Mouse (Mus musculus) right cerebral cortex, postnatal 4 days (tissue): Measurements from ENCODE around the gene Pnp2.
"Not testable (repeated sequence)": the region's sequence is repeated elsewhere in the genome, so short reads cannot be mapped to it uniquely, and the experiment has no call there.

Experiments used
- DNase-seq: peaks from one replicate; pipeline ENCODE4 v3.0.0-alpha.2; 2022

Pnp2 gene

DNA sequence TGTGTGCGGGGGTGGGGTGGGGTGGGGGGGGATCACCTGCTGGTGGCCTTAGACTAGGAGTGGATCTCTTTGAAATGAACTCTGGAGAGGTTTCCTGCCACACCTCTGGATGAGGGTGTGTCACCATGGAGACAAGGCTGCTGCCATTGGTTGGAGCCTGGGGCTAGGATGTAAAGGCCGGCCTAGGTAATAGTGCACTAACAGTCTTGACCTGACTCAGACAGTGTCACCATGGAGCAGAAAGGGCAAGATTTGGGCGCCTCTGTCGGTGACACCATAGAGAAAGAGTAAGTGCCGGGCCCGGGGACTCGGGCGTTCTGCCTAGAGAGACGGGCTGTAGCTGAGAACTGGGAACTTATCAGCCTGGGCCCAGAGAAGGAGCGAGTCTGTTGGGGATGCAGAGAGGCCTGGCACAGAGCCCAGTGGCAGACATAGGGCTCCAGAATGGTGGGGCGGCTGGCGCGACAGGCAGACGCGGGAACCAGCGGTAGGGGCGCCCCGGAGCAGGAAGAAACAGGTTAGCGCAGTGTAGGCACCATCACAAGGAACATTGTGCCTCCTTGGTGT, at the start of gene Pnp2:
Gene Pnp2, plus strand, starts transcription at position 51 of the 567 bp plus-strand sequence.
- peak; percentile 58 for DNase-seq

DNA sequence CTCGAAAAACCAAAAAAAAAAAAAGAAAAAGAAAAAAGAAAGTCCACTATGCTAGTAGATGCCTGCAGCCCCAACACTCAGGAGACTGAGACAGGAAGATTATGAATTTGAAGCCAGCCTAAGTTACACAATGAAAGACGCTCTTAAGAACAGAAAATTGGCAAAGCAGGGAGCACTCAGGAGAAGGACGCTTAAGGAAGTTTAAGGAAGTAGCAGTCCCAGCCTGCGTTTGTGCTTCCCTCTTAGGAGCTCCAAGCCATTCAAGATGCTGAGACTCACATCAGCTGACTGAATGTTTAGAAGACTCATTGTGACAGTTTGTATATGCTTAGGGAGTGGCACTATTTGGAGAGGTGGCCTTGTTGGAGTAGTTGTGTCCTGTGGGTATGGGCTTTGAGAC, 47.7 kb upstream of the Pnp2 start:
- DNase-seq: no peak

DNA sequence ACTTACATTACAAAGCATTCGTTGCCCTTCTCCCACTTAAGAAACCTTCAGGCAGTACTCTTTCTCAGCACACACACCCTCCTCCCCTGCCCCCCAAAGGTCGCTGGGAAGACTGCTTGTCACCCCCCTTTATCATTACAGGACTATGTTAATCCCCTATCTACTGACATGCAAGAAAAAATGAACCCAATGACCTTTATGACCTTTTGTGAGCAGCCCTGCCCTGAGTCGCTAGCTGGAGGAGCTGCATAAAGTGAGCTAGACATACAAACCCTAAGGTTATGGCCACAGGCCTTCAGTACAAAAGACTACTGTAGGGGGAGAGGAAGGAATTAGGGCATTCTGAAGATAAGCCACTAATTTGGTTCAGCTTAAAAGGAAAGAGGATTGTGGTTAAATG, 44.4 kb upstream of the Pnp2 start:
- DNase-seq: no peak

DNA sequence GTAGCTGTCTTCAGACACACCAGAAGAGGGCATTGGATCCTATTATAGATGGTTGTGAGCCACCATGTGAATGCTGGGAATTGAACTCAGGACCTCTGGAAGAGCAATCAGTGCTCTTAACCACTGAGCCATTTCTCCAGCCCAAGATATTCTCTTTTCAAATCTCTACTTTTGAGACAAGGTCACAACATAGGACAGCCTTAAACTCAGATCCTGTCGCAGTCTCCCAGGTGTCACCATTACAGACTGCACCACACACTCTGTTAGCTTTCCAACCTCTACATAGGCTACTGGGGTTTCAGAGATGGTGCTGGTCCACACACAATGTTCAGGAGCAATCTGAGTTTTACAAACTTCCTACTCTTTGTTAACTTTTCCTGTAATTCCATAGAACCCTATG, 32.4 kb upstream of the Pnp2 start:
- not testable (repeated sequence) for DNase-seq

DNA sequence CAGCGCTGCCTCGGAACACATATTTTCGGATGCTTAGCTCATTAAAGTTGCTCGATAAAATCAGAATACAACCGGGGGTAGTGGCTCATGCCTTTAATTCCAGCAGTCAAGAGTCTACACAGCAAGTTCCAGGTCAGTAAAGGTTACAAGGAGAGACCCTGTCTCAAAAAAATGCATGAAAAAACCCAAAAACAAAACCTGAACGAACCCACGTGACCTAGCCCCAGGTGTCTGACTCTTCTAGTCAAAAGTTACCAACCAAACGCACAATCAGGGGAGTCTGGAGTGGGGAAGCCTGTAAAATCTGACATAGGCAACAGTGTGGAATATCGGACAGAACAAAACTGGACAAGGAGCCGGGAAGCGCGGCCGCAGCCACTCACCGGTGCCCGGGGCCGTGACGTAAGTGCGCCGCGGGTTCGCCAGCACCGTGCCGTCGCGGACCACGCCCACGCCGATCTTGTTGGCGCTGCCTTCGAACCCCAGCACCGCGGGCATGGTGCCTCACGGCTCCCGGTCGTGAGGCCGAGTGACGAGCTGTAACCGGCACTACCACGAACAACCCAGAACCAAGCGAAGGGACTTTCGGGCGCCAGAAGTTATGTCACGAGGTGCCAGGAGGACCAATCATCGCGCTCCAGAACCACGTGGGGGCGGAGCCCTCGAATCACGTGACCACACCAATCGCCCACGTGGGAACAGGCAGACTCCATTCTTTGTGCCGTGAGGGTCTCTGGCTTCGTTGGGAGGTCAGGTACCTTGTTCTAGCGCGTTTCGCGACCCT, 31.3 kb upstream of the Pnp2 start, which contains the start of the genes Osgep and Apex1:
Gene Osgep, minus strand, starts transcription at position 613 of the 784 bp plus-strand sequence.
Gene Apex1, plus strand, starts transcription at position 688 of the 784 bp plus-strand sequence.
- DNase-seq: peak; percentile 93

DNA sequence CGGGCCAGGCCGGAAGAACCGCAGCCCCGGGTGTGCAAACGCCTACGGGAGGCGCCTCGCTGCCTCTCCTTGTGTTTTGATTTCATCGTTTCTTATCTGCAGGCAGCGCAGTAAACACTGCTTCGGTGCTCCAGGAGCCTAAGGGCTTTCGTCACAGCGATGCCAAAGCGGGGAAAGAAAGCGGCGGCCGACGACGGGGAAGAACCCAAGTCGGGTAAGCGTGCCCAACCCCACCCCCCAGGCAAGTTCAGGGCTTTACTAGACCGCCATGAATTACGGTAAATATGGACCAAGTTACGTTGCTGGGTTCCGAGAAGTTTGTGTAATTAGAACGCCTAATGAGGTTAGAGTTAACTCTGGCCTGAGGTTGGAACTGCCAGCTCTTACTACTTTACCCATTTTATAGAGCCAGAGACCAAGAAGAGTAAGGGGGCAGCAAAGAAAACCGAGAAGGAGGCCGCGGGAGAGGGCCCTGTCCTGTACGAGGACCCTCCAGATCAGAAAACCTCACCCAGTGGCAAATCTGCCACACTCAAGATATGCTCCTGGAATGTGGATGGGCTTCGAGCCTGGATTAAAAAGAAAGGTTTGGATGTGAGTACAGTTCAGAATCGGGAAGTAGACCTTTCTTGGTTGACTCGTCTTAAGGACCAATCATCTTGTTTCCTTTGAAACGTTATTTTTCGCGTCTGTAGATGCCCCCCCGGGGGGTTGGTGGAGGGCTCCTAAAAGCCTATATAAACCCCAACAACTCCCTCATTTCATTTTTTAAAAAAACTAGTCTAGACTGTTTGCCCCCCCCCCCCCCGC, 30.5 kb upstream of the Pnp2 start:
- no peak for DNase-seq

DNA sequence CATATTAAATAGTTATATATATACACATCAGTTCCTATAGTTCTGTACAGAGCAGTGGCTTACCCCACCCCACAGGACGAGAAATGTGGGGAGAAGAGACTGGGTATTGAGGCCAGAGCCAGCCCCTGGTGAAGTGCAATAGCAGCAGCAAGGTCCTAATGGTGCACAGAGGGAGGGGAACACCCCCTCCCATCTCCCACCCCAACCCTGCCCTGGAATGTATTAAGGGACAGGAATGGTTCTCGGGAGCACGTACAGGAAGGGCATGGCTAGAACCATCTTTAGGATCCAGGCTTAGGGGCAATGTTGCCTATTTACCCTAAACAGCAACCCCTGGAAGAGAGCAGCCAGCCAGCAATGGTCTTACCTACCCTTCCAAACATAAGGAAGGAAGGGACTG, 28.4 kb upstream of the Pnp2 start:
- DNase-seq: no peak

DNA sequence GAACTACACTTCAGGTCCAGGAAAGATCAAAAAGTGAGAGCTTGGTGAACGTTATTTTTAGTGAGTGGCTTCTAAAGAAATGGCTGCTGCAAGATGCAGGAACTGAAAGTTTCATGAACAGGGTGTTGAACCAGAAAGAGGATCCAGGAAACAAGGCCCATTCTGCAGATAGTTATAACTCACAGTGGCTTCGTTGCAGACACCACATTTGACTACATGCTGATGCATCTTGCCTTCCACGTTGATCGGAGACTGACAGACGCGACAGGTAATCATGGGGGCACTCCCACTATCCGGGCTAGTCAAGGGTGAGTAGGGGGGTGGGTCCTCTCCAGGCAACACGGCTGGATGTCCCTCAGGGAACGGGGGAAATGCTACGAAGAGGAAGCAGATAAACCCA, 25.8 kb upstream of the Pnp2 start:
- DNase-seq: no peak

DNA sequence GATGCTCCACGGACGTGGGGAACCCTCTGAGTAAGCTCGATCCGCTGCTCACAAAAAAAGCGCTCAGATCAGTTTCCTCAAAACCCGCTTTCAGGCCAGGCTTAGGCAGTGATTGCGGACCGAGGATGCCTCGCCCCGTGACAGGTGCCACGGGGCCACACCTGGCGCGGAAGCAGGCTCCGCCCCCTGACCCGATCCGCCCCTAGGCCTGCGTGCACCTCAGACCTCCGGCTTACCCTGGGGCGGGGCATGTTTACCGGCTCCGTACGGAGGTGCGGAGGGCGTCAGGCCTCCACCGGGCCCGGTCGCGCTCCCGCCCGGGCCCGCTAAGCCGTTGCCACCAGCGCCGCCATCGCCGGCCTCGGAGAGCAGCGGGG, 25.4 kb upstream of the Pnp2 start:
- DNase-seq: peak; percentile 45

DNA sequence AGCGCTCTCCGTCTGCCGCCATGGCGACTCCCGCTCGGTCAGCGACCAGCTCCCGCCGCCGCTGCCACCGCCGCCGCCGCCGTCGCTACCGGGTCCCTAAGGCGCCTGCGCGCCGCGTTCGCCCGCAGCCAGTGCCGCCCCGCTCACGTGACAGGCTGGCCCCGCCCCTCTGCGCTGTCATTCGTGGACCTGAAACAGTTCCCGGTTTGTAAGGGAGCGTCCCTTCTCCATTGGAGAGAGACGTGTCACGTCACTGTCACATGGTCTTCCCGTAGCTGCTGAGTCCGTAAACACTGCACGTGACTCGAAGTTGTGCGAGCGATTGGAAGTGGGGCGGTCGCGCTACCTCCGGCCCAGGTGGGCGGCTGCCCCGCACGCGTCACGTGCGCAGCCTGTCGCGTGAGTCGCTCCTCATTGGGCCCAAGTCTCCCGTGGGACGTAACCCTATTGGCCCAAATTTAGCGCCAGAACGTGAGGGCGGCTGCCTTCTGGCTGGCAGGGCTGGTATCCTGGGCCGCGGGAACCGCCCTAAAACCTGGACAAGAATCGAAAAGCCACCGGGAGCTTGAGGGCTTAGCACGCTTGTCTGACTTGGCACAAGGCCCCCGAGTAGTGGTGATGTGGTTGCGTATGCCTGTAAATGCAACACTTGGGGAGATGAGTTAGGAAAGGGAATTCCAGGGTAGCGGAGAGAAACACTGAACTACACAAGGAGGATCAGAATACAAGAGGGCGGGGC, 24.9 kb upstream of the Pnp2 start, which contains the start of the genes Pip4p1 and Pnp:
Gene Pip4p1, minus strand, starts transcription at position 103 of the 739 bp plus-strand sequence.
Gene Pnp, plus strand, starts transcription at position 329 of the 739 bp plus-strand sequence.
- peak; percentile 96 for DNase-seq

DNA sequence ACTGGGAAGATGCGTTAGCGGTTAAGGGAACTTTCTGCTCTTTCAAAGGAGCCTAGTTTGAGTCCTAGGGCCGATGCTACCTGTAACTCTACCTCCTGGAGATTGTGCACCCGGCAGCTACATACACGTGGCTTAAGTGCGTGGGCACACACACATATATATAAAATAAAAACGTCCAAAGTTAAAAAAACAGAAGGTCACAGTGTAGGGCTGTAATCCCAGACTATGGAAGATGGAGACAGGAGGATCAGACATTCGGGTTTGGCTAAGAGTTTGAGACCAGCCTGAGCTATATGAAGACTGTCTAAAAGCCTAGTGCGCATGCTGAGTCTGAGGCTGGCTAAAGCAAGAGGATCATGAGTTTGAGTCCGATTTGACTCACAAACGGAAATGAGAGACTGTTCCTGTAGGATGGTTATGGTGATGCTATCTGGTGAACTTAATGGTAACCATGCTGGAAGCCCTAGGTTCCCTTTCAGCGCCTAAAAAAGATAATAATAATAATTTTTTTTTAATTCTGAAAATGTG, 24.2 kb upstream of the Pnp2 start:
- no peak for DNase-seq

DNA sequence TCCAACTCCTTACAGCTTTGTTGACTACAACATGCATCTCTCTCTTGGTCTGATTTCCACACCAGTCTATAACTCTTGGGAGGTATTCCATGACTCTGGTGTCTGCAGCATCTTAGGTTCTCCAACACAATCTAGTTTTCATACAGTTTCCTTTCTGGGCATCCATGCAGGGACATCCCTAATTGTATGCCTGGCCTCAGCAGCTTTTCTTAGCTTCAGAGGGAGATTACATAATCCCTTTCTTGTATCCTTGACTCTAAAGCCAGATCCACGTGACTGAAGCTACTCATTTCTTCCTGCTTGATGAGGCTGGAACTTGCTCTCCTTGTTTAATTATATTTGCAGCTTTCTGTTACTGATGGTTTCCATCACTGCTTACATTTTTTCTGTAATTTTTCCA, 19.1 kb upstream of the Pnp2 start:
- no peak for DNase-seq

DNA sequence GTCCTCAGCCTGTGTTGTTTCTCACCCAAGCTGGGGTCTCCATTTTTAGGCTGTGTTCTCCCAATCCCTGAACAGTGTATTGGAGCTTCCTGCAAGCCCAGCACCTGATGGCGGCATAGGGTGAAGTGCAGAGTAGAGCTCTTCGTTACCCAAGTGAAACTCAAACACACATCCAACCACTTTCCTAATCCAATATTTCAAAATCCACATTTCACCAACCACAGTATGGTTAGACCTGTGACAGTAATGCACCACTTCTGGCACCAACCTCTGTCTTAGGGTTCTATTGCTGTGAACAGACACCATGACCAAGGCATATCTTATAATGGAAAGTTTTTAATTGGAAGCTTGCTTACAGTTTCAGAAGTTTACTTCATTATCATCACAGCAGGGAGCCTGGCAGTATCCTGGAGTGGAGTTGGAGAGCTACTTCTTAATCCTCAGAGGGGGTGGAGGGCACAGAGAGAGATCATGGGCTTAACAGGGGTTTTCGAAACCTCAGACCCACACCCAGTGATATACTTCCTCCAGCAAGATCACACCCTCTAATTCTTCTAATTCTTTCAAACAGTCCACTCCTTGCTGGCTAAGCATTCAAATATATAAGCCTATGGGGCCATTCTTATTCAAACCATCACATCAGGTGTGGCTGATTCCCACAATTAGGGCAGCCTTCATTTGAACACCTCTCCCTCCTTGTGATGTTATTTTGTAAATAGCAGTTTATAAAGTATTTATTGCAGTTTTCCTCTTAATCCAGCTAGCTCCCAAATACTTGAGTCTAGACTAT, 17.5 kb upstream of the Pnp2 start:
- no peak for DNase-seq

DNA sequence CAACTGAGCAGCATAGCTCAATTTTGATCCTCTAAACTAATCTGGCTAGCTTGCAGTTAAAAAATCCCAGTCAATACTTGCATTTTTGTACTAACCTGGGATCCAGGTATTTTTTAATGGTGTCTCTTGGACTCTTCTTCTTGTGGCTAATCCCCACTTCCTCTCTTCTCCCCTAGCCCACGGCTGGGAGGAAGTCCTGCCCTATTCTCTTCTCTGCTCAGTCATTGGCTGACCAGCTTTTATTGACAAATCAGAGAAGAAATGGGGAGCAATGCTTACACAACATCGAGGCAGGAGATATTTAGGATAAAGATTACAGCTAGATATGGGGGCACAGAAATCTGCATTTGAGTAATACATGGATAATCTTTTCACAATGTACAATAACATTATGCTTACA, 16.9 kb upstream of the Pnp2 start:
- DNase-seq: no peak

DNA sequence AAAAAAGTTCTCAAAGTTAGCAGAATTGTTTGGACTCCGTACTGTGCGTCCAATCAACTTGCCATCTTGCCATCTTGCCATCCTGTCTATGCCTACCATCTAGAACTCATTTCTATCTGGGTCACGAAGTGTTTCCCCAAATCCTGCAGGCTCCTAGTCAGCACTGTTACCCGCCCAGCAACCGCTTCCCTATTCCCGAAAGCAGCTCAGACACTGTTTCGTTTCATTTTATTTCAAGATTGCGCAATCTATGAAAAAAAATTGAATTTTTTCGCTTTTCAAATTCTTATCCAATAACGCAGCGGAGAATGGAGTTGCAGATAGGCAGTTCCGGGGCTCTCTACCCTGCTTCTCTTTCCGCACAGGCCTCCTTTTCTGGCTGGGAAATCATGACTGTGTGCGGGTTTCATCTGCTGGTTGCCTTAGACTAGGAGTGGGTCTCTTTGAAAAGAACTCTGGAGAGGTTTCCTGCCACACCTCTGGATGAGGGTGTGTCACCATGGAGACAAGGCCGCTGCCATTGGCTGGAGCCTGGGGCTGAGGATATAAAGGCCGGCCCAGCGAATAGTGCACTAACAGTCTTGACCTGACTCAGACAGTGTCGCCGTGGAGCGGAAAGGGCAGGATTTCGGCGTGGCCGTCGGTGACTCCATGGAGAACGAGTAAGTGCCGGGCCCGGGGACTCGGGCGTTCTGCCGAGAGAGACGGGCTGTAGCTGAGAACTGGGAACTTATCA, 11.7 kb upstream of the Pnp2 start, which contains the start of gene Gm49342:
Gene Gm49342, plus strand, starts transcription at position 586 of the 736 bp plus-strand sequence.
- peak; percentile 77 for DNase-seq

DNA sequence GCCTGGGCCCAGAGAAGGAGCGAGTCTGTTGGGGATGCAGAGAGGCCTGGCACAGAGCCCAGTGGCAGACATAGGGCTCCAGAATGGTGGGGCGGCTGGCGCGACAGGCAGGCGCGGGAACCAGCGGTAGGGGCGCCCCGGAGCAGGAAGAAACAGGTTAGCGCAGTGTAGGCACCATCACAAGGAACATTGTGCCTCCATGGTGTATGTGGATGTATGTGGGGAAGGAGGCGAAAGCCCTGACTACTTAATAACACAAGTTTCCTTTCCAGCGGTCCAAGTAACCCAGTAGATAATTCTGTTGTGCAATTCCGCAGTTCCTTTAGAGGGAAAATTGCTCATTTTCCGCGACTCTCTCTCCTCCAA, 11.1 kb upstream of the Pnp2 start:
- not testable (repeated sequence) for DNase-seq

DNA sequence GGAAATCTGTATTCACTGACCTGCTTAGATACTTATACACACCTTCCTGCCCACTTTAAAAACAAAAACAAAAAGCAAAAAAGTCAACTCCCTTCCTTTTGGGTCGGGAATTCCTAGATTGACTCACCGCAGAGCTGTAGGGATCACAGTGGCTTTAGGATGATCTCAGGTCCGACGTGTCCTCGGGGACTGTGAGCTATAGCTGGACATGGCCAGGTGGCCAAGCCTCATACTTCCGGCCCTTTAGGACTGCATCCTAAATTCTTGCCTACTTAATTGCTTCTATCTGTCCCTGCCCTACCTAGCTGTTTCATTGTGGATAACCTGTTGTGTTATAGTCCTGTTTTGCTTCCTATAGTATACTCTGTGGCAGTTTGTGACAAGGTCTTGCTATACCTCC, 10.7 kb upstream of the Pnp2 start:
- not testable (repeated sequence) for DNase-seq

DNA sequence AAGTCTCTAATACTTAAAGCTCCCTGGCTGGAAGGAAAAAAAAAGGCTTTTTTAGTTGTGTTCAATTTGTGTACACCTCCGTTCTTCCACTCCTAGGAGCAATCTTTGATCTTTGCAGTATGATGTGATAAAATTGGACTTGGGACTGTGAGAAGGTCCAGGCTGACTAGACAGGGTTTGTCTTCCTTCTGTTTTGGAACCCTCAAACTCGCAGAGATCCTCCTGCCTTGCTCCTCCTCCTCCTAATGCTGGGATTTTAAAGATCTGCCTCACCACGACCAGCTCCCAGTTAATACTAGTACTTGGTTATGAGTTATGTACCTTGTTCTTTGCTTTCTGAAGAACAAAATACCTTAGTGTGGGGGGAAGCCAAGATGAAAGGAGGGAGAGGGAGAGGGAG, 10.3 kb upstream of the Pnp2 start:
- not testable (repeated sequence) for DNase-seq

DNA sequence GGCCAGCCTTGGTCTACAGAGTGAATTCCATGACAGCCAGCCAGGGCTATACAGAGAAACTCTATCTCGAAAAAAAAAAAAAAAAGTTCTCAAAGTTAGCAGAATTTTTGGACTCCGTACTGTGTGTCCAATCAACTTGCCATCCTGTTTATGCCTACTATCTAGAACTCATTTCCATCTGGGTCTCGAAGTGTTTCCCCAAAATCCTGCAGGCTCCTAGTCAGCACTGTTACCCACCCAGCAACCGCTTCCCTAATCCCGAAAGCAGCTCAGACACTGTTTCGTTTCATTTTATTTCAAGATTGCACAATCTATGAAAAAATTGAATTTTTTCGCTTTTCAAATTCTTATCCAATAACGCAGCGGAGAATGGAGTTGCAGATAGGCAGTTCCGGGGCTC, 305 bp upstream of the Pnp2 start:
- DNase-seq: no peak

DNA sequence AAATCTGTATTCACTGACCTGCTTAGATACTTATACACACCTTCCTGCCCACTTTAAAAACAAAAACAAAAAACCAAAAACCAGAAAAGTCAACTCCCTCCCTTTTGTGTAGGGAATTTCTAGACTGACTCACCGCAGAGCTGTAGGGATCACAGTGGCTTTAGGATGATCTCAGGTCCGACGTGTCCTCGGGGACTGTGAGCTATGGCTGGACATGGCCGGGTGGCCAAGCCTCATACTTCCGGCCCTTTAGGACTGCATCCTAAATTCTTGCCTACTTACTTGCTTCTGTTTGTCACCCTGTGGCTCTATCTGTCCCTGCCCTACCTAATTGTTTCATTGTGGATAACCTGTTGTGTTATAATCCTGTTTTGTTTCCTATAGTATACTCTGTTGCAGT, 932 bp downstream of the Pnp2 start:
- DNase-seq: not testable (repeated sequence)

DNA sequence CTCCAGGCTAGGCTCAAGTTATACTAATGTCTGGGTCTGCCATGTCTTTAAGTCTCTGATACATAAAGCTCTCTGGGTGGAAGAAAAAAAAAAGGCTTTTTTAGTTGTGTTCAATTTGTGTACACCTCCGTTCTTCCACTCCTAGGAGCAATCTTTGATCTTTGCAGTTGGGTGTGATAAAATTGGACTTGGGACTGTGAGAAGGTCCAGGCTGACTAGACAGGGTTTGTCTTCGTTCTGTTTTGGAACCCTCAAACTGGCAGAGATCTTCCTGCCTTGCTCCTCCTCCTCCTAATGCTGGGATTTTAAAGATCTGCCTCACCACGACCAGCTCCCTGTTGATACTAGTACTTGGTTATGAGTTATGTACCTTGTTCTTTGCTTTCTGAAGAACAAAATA, 1.4 kb downstream of the Pnp2 start:
- not testable (repeated sequence) for DNase-seq
